Mouse (Mus musculus): ENCODE measurements around the gene Gss.
A peak's percentile ranks its signal among the peaks of the same experiment; 100 is the strongest.
"Not testable (repeated sequence)": the region's sequence is repeated elsewhere in the genome, so short reads cannot be mapped to it uniquely, and the experiment has no call there.

Gss gene

DNA sequence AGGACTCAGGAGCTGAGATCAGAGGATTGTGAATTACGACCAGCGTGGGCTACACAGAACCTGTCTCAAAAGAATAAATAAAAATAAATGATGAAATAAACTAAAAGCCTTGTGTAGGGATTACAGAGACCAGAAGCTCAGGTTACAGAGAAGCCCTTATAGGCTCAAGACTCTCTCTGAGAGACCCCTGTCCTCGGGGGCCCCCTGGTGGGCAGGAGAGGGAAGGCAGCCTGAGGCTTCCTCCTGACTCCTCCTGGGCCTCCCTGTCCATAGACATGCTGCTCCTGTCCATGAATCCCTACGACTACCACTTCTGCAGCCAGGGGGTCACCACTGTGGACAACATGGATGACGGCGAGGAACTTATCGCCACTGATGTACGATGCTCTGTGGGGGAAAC, 27.2 kb upstream of the Gss start:
- peak; percentile 88 for DNase-seq (ENCODE audit: extremely low spot score, low spot score)

DNA sequence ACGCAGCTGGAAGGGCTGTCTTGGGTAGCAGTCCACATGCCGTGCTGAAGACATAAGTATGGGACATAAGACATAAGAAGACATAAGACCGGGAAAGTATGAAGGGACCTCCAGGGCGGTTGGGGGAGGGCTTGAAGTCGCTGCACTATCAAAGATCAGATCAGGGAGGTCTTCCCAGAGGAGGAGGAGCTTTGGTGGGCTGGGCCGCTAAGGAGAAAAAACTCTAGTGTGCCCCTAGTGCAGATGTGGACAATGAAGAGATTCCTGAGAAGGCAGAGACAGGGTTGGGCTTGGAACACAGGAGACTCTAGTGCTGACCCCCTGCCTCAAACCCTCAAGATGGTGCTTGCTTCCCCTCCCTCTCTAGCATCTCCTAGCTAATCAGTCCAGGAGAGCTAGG, 24.4 kb upstream of the Gss start:
- no peak for DNase-seq (ENCODE audit: extremely low spot score, low spot score)

GRCm38 (mm10) chr2:155613953-155614352, 21.3 kb upstream of the Gss start:
- DNase-seq (ENCODE audit: extremely low spot score, low spot score) = no peak

GRCm38 (mm10) chr2:155613326-155613755, 20.7 kb upstream of the Gss start:
- peak; percentile 48 for DNase-seq (ENCODE audit: extremely low spot score, low spot score)

DNA sequence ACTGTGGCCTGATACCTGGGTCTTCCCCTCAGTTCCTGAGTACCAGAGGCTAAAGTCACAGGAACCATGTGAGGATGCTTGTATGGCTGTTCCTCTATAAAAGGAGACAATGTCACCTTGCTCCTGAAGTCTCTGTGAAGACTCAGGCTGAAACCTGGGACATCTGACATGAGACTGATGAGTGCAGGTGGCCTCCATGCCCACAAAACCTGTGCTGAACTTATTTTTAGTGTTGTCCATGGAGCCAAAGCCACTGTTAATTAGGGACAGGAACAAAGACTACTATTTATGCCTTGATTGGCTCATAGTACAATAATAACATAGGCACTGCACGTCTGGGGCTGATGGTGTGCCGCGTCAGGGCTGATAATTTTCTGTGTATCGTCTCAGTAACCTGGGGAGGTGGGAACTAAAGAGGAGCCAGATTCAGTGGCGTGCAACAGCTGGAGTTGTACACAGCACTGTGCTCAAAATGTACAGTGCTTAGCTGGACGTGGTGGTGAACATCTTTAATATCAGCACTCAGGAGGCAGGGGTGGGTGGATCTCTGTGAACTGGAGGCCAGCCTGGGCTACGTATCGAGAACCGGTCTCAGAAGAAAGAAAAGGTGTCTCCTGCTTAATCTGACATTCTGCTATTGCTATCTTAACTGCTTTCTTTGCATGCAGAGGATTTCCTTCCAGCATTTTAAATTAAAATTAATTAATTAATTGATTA, 19.4 kb upstream of the Gss start:
- no peak for DNase-seq (ENCODE audit: extremely low spot score, low spot score)

DNA sequence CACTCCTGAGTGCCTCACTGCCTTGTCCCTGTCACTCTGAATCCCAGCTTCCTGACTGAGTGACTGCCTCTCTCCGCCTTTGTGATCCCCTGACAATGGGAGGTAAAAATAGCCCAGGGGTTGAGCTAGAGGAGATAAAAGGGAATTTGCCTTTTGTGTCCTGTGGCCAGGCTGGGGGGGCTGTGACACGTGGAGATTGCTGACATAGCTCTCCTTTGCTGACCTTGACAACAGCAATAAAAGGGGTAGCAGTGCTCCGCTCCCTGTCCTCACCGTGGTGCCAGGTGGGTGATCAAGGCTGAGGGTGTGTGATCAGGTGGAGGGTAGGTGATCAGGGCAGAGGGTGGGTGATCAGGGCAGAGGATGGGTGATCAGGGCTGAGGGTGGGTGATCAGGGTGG, 18.4 kb upstream of the Gss start, which contains the start of gene Myh7b:
Gene Myh7b, plus strand, starts transcription at position 235 of the 400 bp plus-strand sequence.
- no peak for DNase-seq (ENCODE audit: extremely low spot score, low spot score)

GRCm38 (mm10) chr2:155606360-155606759, 13.8 kb upstream of the Gss start:
- no peak for DNase-seq (ENCODE audit: extremely low spot score, low spot score)

GRCm38 (mm10) chr2:155605236-155605589, 12.6 kb upstream of the Gss start:
- not testable (repeated sequence) for DNase-seq (ENCODE audit: extremely low spot score, low spot score)

- DNase-seq (ENCODE audit: extremely low spot score, low spot score) = no peak
Measured at GRCm38 (mm10) chr2:155604560-155605235, 12.1 kb upstream of the Gss start.

DNA sequence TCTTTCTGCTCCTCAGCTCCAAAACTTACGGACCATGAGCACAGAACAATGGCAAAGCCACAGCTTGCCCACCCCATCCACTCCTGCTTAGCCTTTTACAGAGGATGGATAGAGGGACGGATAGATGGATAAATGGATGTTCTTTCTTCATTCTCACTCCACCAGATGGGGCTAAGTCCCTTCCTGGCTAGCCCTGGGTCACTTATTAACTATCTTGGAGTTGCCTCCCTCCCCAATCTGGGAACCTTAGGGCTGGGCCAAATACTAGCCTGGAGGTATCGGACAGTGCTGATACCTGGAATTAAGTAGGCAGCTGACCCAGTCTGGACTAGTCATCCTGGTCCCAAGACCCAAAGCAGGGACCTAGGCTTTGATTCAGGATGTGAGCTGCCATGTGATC, 11.1 kb upstream of the Gss start:
- DNase-seq (ENCODE audit: extremely low spot score, low spot score) = no peak

DNA sequence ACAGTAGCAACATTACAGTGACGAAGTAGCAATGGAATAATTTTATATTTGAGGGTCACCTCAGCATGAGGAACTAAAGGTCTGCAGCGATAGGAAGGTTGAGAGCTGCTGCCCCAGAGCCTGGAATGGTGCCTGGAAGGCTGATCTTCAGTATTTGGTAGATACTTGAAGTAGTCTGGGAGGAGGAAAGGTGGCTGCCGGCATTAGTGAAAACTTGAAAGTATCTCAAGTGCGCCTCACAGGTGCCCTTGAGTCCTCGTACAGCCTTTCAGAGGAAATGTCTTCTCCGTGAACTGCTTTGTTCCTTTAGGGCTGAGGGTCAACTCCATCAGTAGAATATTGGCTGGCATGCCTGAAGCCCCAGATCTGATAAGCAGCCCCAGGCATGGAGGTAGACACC, 2.9 kb upstream of the Gss start:
- no peak for DNase-seq (ENCODE audit: extremely low spot score, low spot score)

DNA sequence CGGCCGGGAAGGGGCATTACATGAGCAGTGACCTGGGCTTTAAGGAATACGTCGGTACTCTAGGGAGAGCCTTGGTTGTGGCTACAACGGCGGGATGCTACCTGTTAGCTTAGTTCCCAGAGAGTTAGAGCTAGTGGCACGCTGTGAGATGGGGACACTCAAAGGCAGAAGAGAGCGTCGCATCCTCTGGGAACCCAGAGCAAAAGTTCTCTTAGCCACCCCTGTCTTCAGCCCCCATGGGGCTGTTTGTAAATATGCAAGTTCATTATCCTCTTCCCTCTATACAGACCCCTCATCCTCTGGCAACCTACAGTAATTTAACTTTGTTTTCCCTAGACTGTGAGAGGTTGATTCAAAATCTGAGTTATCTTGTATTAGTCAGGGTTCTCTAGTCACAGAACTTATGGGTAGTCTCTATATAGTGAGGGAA, 259 bp upstream of the Gss start:
- DNase-seq (ENCODE audit: extremely low spot score, low spot score) = no peak

GRCm38 (mm10) chr2:155591676-155592075, 934 bp downstream of the Gss start:
- DNase-seq (ENCODE audit: extremely low spot score, low spot score) = no peak

GRCm38 (mm10) chr2:155590876-155591275, 1.7 kb downstream of the Gss start:
- DNase-seq (ENCODE audit: extremely low spot score, low spot score) = no peak

DNA sequence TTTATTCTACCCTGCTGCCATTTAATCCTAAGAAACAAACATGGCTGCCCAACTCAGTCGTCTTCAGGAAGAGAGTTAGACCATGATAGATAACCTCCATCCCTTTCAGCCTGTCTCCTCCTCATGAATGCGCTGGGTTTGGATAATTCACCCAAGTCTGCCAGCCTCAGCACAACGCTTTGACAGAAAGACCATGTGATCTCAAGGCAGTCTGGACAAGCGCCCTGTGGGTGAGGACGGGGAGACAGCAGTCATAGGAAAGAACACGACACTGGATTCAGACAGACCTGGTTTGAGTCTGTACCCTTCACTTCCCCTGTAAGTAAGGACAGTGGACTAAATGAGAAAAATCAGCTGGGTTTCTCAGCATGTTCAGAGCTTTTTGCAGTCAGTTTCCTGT, 3.1 kb downstream of the Gss start:
- DNase-seq (ENCODE audit: extremely low spot score, low spot score) = no peak

DNA sequence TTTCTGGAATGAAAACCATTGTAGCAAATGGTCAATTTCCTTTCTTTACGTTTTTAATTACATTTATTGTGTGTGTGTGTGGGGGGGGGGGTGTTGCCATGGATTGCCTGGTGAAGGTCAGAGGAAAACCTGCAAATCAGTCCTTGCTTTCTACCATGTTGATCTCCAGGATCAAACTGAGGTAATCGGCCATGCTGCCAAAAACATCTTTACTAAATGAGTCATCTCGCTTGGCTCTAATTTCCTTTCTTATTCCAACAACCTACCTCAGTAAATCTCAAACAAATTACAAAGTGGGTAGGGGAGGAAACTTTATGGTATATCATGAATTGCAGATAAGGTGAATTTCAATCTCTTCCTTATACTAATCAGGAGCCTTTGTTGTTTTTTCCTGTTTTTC, 4.5 kb downstream of the Gss start:
- no peak for DNase-seq (ENCODE audit: extremely low spot score, low spot score)

DNA sequence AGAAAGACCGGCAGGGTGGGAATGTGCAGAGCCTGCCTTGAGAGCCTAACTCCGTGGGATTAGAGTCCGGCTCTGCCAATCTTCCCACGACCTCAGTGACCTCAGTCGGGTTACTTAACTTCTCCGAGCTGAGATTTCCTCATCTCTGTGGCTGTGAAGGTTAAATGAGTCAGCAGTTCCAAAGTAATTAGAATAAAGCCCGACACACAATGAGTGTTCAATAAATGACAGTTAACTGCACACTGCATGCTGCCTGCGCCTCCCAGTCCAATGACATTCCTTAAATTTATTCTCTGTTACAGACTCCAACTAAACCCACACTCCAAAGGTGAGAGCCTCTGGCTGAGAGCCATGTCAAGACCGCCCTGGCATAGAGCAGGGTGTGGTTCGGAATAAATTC, 7.1 kb downstream of the Gss start:
- DNase-seq (ENCODE audit: extremely low spot score, low spot score) = no peak

DNA sequence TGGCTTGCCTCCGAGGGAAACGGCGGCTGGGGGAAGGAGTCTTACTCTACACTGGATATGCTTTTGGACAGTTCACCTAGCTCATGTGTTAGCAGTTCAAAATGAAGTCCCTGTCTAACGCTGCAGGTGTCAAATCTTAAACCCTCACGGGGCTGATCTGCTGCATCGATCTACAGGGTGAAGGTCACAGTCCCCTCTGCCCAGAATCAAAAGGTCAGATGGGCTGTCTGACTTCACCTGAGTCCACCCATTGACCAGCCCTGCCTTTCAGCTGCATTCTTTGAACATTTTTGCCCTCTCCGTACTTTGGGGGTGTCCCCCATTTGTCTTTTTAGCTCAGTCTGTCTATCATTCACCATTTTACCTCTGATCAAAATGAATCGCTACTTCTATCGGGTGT, 7.5 kb downstream of the Gss start:
- DNase-seq (ENCODE audit: extremely low spot score, low spot score) = no peak

GRCm38 (mm10) chr2:155583927-155584530, 8.6 kb downstream of the Gss start:
- peak; percentile 47 for DNase-seq (ENCODE audit: extremely low spot score, low spot score)

DNA sequence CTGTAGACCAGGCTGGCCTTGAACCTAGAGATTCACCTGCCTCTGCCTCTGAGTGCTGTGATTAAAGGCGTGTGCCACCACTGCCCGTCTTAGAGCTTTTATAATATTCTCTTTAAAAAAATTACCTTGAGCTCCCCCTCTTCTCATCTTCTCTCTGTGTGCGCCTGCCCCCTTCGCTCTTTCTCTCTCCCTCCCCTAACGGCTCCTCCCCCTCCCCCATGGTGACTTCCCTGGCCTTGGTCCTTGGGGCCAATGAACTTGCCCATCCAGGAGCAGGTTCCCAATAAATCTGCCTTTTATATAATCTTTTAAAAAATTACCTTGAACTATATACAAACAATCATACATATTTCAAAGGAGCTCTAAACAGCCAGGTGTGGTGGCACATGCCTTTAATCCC, 9.6 kb downstream of the Gss start:
- DNase-seq (ENCODE audit: extremely low spot score, low spot score) = no peak

- no peak for DNase-seq (ENCODE audit: extremely low spot score, low spot score)
Measured at GRCm38 (mm10) chr2:155582384-155582995, 10.1 kb downstream of the Gss start.

GRCm38 (mm10) chr2:155580331-155580730, 12.3 kb downstream of the Gss start:
- DNase-seq (ENCODE audit: extremely low spot score, low spot score) = no peak
